Mouse (Mus musculus) midbrain, postnatal 0 days (tissue): ENCODE measurements at regions not wholly inside any gene's neighbourhood (a gene's known extent, or its start where the extent isn't known, plus 50 kb on each side); places are given as distances from the start of the nearest gene placed in this dataset.

ENCODE experiments used
- ATAC-seq: fragments of 200-750 bp; cut with Nextera tagmentation; 2 replicates; pipeline ENCODE4 v1.8.0; 2017; ENCODE audit warnings: moderate number of reproducible peaks, mild to moderate bottlenecking, moderate TSS enrichment, moderate library complexity; ENCODE audit not compliant: low FRiP score
- DNase-seq: peaks from one replicate; pipeline ENCODE4 v3.0.0-alpha.2; 2015; ENCODE audit warnings: low spot score
- H3K27ac ChIP-seq: fragments of 300-500 bp; sonication (generic); 2 replicates; pipeline ENCODE4 v1.5.1; 2014; ENCODE audit warnings: low read depth, mild to moderate bottlenecking, low read length, mixed read lengths
- H3K27me3 ChIP-seq: fragments of 300-500 bp; sonication (generic); 2 replicates; pipeline ENCODE4 v1.6.1; 2014; ENCODE audit warnings: low read length, control low read depth, mixed read lengths; ENCODE audit not compliant: insufficient read depth
- H3K36me3 ChIP-seq: fragments of 300-500 bp; sonication (generic); 2 replicates; pipeline ENCODE4 v1.6.1; 2014; ENCODE audit warnings: low read length, control low read depth, mixed read lengths; ENCODE audit not compliant: insufficient read depth
- H3K4me1 ChIP-seq: fragments of 300-500 bp; sonication (generic); 2 replicates; pipeline ENCODE4 v1.6.1; 2014; ENCODE audit warnings: mild to moderate bottlenecking, control low read depth, antibody characterized with exemption, low read length, mixed read lengths; ENCODE audit not compliant: insufficient read depth
- H3K4me2 ChIP-seq: fragments of 300-500 bp; sonication (generic); 2 replicates; pipeline ENCODE4 v1.6.1; 2014; ENCODE audit warnings: low read depth, mild to moderate bottlenecking, low read length, mixed read lengths; ENCODE audit not compliant: poor library complexity, severe bottlenecking
- H3K4me3 ChIP-seq: fragments of 300-500 bp; sonication (generic); 2 replicates; pipeline ENCODE4 v1.5.1; 2014; ENCODE audit warnings: low read depth, mild to moderate bottlenecking, low read length, moderate library complexity
- H3K9ac ChIP-seq: fragments of 300-500 bp; sonication (generic); replicated peaks from 2 replicates; pipeline ENCODE4 v1.6.1; 2014; ENCODE audit warnings: mild to moderate bottlenecking, low read length, moderate library complexity, mixed read lengths; ENCODE audit not compliant: poor library complexity, severe bottlenecking
- H3K9me3 ChIP-seq: fragments of 300-500 bp; sonication (generic); 2 replicates; pipeline ENCODE4 v1.6.1; 2016; ENCODE audit warnings: low read length, control low read depth
- CTCF ChIP-seq: IDR thresholded peaks from 2 replicates; pipeline ENCODE4 v1.5.1; 2016; ENCODE audit warnings: antibody characterized with exemption, mild to moderate bottlenecking
- whole genome bisulfite sequencing: fragments of 180-500 bp; shearing (Covaris S2); extraction: QIAGEN DNeasy Blood & Tissue Kit; methylation state at CpG from one replicate; pipeline ENCODE4 v1.1.7; 2014; 5-methylcytosine and 5-hydroxymethylcytosine counted together

GRCm38 (mm10) chr1:144300670-144301069, 51.6 kb upstream of the Rgs1 start:
- no peak overlapping the region for H3K9ac ChIP-seq
- DNase-seq (no peak), ATAC-seq (no peak)
- H3K9me3 ChIP-seq, result no peaks in the 10 kb centered on the region
- no peak overlapping the region for H3K4me3 ChIP-seq
- H3K36me3 ChIP-seq, result no peaks in the 10 kb centered on the region
- no peaks in the 10 kb centered on the region for H3K4me1 ChIP-seq
- WGBS, result 92% methylated on average over 2 of the region's 2 CpGs
- TF ChIP-seq CTCF, result no peak
- H3K27ac ChIP-seq, result no peak overlapping the region
- no peaks in the 10 kb centered on the region for H3K27me3 ChIP-seq
- no peak overlapping the region for H3K4me2 ChIP-seq
